Mouse (Mus musculus) liver, embryonic 18 days (tissue): ENCODE results near the gene Pabpc4. TPM values are rescaled to one million over a fixed set of nuclear protein-coding genes. Genes with fewer than 3 reads are reported as not detected.

ENCODE experiments used
- polyA plus RNA-seq: library from polyadenylated mRNA; depleted of rRNA; stranded (reverse); fragments of >200 nt; gene quantifications from 2 replicates; pipeline ENCODE4 v1.2.3, GENCODE M21; 2012; rRNA removed

Gene Pabpc4
- polyA plus RNA-seq = 103 and 135 TPM in 2 replicates

GRCm38 (mm10) chr4:123261721-123262401, at the start of gene Pabpc4:
Pabpc4 (plus strand) TSS chr4:123262351.

GRCm38 (mm10) chr4:123233492-123234084, 28.6 kb upstream of the Pabpc4 start, which contains the start of gene Heyl:
Heyl (plus strand) TSS chr4:123233556.

GRCm38 (mm10) chr4:123323534-123323933, 61.4 kb downstream of the Pabpc4 start, which contains the start of gene Oxct2a:
Oxct2a (minus strand) TSS chr4:123323634.

GRCm38 (mm10) chr4:123342642-123343470, 80.7 kb downstream of the Pabpc4 start, which contains the start of gene Bmp8a:
Bmp8a (minus strand) TSS chr4:123343252.

Other genes starting within 250 kb of the Pabpc4 start
- gene Trit1, start 245.8 kb upstream of the Pabpc4 start, polyA plus RNA-seq = 4.5 and 5.4 TPM in 2 replicates
- gene Bmp8b, start 157.2 kb upstream of the Pabpc4 start, polyA plus RNA-seq = 0.22 and 0.24 TPM in 2 replicates
- 0.03 and 0.06 TPM in 2 replicates for gene Oxct2b, start 146.1 kb upstream of the Pabpc4 start, polyA plus RNA-seq
- gene Ppie, start 122.4 kb upstream of the Pabpc4 start, polyA plus RNA-seq = 17.7 and 19.1 TPM in 2 replicates
- gene Hpcal4, start 79.1 kb upstream of the Pabpc4 start, polyA plus RNA-seq = 0.01 TPM in 1 of 2 replicates, not detected in the other
- gene Nt5c1a, start 60.8 kb upstream of the Pabpc4 start, polyA plus RNA-seq = 0.02 TPM in 1 of 2 replicates, not detected in the other
- 0.60 and 0.84 TPM in 2 replicates for gene Heyl, start 28.8 kb upstream of the Pabpc4 start, polyA plus RNA-seq
- 0.05 and 0.07 TPM in 2 replicates for gene Oxct2a, start 61.3 kb downstream of the Pabpc4 start, polyA plus RNA-seq
- 0.06 and 0.08 TPM in 2 replicates for gene Bmp8a, start 80.9 kb downstream of the Pabpc4 start, polyA plus RNA-seq